Mouse (Mus musculus) cerebellum, adult 2 months (tissue): Measurements from ENCODE around the gene AC141477.1. TPM values are rescaled to one million over a fixed set of nuclear protein-coding genes. Genes with fewer than 3 reads are reported as not detected.
A peak's percentile ranks its signal among the peaks of the same experiment; 100 is the strongest.

Experiments
- DNase-seq, 2 experiments: peaks; one replicate each; pipeline ENCODE4 v3.0.0; 2021
- H3K27ac ChIP-seq: fragments of 200-500 bp; 2 replicates; pipeline ENCODE4 v1.5.1; 2012; ENCODE audit warnings: low read length, control low read depth, inconsistent platforms; ENCODE audit not compliant: insufficient read depth
- H3K27me3 ChIP-seq: fragments of 200-500 bp; 2 replicates; pipeline ENCODE4 v1.6.1; 2012; ENCODE audit warnings: inconsistent platforms, mild to moderate bottlenecking, low read length, moderate library complexity; ENCODE audit not compliant: control insufficient read depth, insufficient read depth
- H3K4me1 ChIP-seq: fragments of 200-500 bp; 2 replicates; pipeline ENCODE4 v1.6.1; 2011; ENCODE audit warnings: low read length; ENCODE audit not compliant: control insufficient read depth, insufficient read depth
- H3K4me3 ChIP-seq: fragments of 200-500 bp; replicated peaks from 2 replicates; pipeline ENCODE3; 2011; ENCODE audit warnings: mild to moderate bottlenecking, low read depth, low read length, control low read depth; ENCODE audit not compliant: insufficient read depth
- CTCF ChIP-seq: fragments of 200-500 bp; IDR thresholded peaks from 2 replicates; pipeline ENCODE4 v1.5.1; 2011; ENCODE audit warnings: low read depth, mild to moderate bottlenecking, control low read depth, low read length, moderate library complexity, borderline replicate concordance; ENCODE audit not compliant: insufficient read depth
- POLR2A ChIP-seq: fragments of 200-500 bp; IDR thresholded peaks from 2 replicates; pipeline ENCODE4 v1.6.1; 2011; ENCODE audit warnings: low read length, control low read depth, borderline replicate concordance; ENCODE audit not compliant: insufficient read depth
- WGBS: fragments of 180-500 bp; shearing (Covaris S2); methylation state at CpG from one replicate; pipeline ENCODE4 v1.1.7; 2018; 5-methylcytosine and 5-hydroxymethylcytosine counted together
- polyA plus RNA-seq: library from polyadenylated mRNA; depleted of rRNA; stranded (reverse); fragments of >200 nt; gene quantifications from 2 replicates; pipeline ENCODE4 v1.2.3, GENCODE M21; 2012

The AC141477.1 gene
- polyA plus RNA-seq, 1 experiment, result not detected

DNA sequence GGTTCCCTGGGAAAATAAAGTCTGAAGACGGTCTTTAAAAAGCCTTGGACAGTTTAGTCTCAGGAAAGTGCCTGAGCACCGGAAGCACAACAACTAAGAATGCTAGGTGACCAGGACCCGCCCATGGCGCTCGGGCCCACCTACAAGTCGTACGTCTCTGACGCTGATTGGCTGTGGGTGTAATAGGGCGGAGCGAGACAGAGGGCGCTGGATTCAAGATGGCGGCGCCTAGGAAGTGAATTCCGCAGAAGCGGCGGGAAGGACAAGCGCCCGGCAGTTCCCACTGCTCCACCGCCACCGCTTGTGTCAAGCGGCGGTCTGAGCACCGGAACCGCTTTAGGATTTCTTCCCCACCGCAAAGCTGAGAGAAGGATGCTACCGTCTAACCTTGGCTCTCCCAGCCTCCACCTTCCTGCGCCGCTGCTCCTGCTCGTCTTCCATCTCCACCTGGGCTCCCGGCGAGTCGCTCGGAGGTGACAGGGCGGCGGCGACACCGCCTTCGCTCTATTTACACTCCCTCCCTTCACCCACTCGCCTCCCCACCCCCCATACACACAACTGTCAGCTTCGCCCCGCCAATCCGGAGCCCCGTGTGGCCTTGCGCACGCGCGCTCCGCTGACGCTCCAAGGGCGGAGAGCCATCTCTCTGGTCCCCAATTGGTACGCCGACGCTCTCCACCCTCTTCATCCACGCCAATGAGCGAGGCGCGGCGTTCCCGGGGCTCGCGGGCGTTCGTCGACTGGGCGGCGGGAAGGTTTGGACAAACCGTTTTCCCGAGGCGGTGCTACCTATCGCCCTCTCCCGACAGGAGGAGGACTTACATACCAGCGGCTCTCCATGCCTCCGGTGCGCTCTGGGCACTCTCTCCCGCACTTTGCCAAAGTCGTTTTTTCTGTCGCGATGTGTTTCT is 2.2 kb upstream of the AC141477.1 start, which contains the start of gene Pcnt:
TSS of gene Pcnt (minus strand) at position 609 of the 911 bp plus-strand sequence.
- DNase-seq, result peak; percentile 97 to 98
- Histone ChIP-seq H3K4me1 (no peaks in the 10 kb centered on the region), H3K27ac (peak within 1 kb of the TSS; percentile 78), H3K4me3 (peak within 1 kb of the TSS; percentile 81), H3K27me3 (no peaks in the 10 kb centered on the region)
- under 1% methylated on average over 78 of the region's 78 CpGs for WGBS
- TF ChIP-seq POLR2A (peak; percentile 13; the same call in 1 of the 2 replicates), CTCF (peak; percentile 62; the same call in 1 of the 2 replicates)

DNA sequence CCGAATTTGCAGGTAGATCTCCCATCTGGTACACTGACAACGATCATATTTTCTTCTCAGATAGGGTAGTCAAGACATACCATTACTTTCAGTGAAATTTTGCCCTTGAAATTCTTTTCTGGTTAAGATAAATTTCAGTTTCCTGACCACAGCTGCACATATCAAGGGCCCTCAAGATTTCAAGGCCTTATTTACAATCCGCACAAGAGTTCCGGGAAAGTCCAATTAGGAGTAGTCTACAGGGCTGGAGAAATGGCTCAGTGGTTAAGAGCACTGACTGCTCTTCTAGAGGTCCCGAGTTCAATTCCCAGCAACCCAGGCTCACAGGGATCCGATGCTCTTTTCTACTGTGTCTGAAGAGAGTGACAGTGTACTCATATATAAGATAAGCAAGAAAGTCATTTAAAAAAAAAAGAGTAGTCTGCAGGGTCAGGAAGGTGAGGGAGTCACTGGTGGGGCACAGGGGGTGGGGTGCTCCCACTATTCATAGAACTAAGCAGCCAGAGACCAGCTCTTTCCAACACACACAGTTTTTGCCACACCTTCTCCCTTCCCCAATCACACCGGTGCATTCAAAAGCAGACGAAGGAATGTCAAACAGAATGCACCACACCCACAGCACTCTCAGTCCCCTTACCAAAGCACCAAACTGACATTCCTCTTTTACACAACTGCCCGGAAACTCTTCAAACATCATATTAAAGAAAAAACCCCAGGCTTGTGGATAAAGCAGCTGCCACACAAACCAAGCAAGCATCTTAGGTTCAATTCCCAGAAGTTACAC is 945 bp downstream of the AC141477.1 start:
- no peak for TF ChIP-seq POLR2A
- no peak for TF ChIP-seq CTCF
- Histone ChIP-seq H3K4me3 (no peak overlapping the region), H3K27ac (no peak overlapping the region), H3K4me1 (no peaks in the 10 kb centered on the region), H3K27me3 (no peaks in the 10 kb centered on the region)
- no peak for DNase-seq
- WGBS, result 93% methylated on average over 9 of the region's 9 CpGs

DNA sequence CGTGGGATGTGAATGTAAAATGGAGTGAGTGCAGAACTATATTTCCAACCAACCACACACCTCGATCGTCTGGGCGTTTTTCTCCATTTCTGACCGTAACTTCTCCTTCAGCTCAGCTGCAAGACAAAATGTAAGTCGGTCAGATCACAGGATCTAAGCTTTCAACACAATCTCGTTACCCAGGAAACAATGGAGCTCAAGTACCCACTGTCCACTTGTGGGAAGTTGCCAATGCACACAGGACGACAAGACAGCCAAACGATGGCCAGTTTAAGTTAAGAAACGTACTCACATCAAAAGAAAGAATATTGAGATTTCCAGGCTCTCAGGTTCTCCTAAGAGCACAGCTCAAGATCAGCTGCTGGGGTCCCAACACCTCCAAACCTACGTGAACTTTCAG is 6.3 kb downstream of the AC141477.1 start:
- WGBS, result 91% methylated on average over 11 of the region's 11 CpGs
- Histone ChIP-seq H3K27ac (no peak overlapping the region), H3K27me3 (no peaks in the 10 kb centered on the region), H3K4me1 (no peaks in the 10 kb centered on the region), H3K4me3 (no peak overlapping the region)
- TF ChIP-seq POLR2A (no peak), CTCF (no peak)
- no peak for DNase-seq

DNA sequence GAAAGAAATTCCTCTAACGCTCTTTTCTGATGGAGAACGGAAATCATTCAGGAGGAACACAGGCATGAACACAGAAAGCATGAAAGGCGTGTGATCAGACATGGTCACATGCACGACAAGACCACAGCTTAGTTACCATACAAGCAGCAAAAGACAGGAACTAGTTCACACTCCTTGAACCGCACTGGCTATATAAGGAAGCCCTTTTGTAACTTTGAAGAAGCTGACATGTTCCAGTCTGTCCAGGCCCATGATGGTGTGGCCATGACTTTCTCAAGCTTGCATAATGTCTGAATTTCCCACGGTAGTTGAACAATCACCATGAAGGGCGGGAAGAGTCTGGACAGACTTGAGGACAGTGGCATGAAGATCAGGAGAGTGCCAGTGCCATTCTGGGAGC is 14.6 kb downstream of the AC141477.1 start:
- 94% methylated on average over 7 of the region's 7 CpGs for WGBS
- DNase-seq, result no peak
- TF ChIP-seq CTCF (no peak), POLR2A (no peak)

DNA sequence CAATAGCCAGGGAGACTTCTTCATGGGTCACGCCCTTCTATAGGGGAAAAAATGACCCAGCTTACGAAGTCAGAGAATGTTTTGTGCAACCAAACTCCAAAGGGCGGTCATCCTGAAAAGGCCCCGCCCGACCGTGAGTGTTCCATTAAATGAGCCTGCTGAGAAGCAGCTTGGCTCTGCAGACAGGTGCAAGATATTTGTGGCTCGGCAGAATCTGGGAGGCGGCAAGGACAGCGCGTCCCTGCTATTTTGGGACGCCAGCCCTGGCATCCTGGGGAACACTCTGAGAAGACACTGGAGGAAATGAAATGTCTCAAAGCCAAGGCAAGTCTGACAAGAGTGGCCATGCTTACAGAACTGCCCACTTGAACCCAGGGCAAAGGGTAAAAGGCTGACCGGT is 23.4 kb downstream of the AC141477.1 start:
- H3K4me3 ChIP-seq, result no peak overlapping the region
- peak; percentile 78 to 86 for DNase-seq
- H3K4me1 ChIP-seq, result peaks cover 8% of the 10 kb centered on the region
- H3K27me3 ChIP-seq, result no peaks in the 10 kb centered on the region
- no peak for TF ChIP-seq POLR2A
- WGBS, result 28% methylated on average over 12 of the region's 12 CpGs
- peak overlapping the region; percentile 82 for H3K27ac ChIP-seq

More for the DNA sequence above, 14.6 kb downstream of the AC141477.1 start:
- Histone ChIP-seq H3K4me3 (no peak overlapping the region), H3K4me1 (no peaks in the 10 kb centered on the region), H3K27me3 (no peaks in the 10 kb centered on the region), H3K27ac (no peak overlapping the region)

DNA sequence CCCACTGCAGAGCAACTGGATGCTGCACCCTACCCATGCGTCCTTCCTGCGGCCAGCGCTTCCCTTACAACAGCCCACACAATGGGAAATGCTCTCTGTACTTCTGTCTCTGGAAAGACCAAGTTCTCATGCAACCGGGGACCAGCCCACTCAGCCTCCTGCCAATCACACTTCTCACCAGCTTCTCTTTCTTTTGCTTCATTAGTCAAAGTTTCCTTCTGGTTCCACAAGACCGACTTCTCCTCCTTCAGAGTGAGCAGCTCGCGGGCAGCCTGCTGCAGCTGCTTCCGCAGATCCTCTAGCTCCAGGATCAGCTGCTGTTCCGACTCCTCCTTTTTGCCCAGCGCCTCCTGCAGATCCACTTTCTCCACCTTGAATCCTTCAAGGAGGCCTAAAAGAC is 31.7 kb downstream of the AC141477.1 start:
- H3K27ac ChIP-seq, result no peak overlapping the region
- DNase-seq, result no peak
- 74% methylated on average over 10 of the region's 10 CpGs for WGBS

DNA sequence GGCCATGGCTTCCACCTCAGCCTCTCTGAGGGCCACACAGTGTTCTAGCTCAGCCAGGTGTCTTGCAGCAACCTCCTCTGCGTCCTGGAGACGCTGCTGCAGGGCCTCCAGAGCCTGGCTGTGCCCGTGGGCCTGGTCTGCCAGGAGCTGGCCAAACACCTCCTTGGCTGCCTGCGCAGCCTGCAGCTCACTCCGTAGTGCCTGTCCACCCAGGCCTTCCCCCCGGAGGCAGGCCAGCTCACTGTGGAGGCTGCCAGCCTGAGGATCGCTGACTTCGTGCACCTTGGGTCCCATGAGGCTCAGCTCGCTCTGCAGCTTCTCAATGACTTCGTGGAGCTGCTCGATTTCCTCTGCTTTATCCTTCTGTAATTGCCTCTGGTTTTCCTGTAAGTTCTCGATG is 47.6 kb downstream of the AC141477.1 start:
- Histone ChIP-seq H3K4me3 (no peak overlapping the region), H3K27me3 (no peaks in the 10 kb centered on the region), H3K4me1 (no peaks in the 10 kb centered on the region), H3K27ac (no peak overlapping the region)
- no peak for TF ChIP-seq CTCF
- TF ChIP-seq POLR2A, result no peak
- 90% methylated on average over 12 of the region's 12 CpGs for WGBS
- no peak for DNase-seq

More for the DNA sequence above, 31.7 kb downstream of the AC141477.1 start:
- no peaks in the 10 kb centered on the region for H3K4me1 ChIP-seq
- H3K27me3 ChIP-seq, result no peaks in the 10 kb centered on the region
- no peak overlapping the region for H3K4me3 ChIP-seq
- TF ChIP-seq POLR2A (no peak), CTCF (no peak)

DNA sequence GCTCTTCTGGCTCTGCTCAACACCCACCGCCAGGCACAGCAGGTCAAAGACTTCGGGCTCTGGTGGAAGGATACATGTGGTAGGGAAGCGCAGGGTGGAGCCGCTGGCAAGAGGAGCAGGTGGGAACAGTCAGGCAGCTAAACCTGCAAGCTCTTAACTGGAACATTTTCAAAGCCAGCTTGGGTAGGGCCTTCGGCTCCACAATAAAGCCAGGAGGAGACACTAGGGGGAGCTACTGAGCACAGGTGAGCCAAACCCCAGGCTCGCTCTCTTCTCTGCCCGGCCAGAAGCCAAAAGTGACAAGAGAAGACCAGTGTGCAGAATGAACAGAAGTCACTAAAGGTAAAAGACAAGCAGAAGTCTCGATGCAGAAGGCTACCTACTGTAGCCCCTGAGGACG is 48.5 kb downstream of the AC141477.1 start:
- H3K4me1 ChIP-seq, result no peaks in the 10 kb centered on the region
- no peak overlapping the region for H3K27ac ChIP-seq
- no peak overlapping the region for H3K4me3 ChIP-seq
- H3K27me3 ChIP-seq, result no peaks in the 10 kb centered on the region
- 76% methylated on average over 9 of the region's 9 CpGs for WGBS
- TF ChIP-seq POLR2A (no peak), CTCF (peak; percentile 72)
- DNase-seq, result peak; percentile 48 to 62
